Mouse (Mus musculus) ES-Bruce4 (cell line): Measurements from ENCODE around the gene Sepsecs. TPM values are rescaled to one million over a fixed set of nuclear protein-coding genes. Genes with fewer than 3 reads are reported as not detected.

Experiments
- H3K27ac ChIP-seq: 2 replicates; pipeline ENCODE4 v1.5.1; 2012; ENCODE audit warnings: low read length, inconsistent platforms; ENCODE audit not compliant: insufficient read depth
- H3K27me3 ChIP-seq: 2 replicates; pipeline ENCODE4 v1.6.1; 2012; ENCODE audit warnings: mild to moderate bottlenecking, low read length, inconsistent platforms; ENCODE audit not compliant: control insufficient read depth, poor library complexity, insufficient read depth, severe bottlenecking
- H3K36me3 ChIP-seq: 2 replicates; pipeline ENCODE4 v1.6.1; 2012; ENCODE audit warnings: inconsistent platforms, mild to moderate bottlenecking, low read length, moderate library complexity; ENCODE audit not compliant: control insufficient read depth, poor library complexity, insufficient read depth, severe bottlenecking
- H3K4me1 ChIP-seq: one replicate; pipeline ENCODE4 v1.8.1; 2011; ENCODE audit warnings: low read length; ENCODE audit not compliant: control insufficient read depth, insufficient read depth
- H3K4me3 ChIP-seq: 2 replicates; pipeline ENCODE4 v1.5.1; 2011; ENCODE audit warnings: low read depth, mild to moderate bottlenecking, low read length
- H3K9ac ChIP-seq: 2 replicates; pipeline ENCODE4 v1.6.1; 2012; ENCODE audit warnings: low read depth, mild to moderate bottlenecking, inconsistent platforms; ENCODE audit not compliant: poor library complexity, severe bottlenecking
- H3K9me3 ChIP-seq: replicated peaks from 2 replicates; pipeline ENCODE4 v1.6.1; 2012; ENCODE audit warnings: mild to moderate bottlenecking, low read length, inconsistent platforms; ENCODE audit not compliant: control insufficient read depth, poor library complexity, insufficient read depth, severe bottlenecking
- CTCF ChIP-seq: IDR thresholded peaks from one replicate; pipeline ENCODE4 v1.8.1; 2011; ENCODE audit warnings: low read depth, low read length
- EP300 ChIP-seq: IDR thresholded peaks from 2 replicates; pipeline ENCODE4 v1.6.1; 2011; ENCODE audit warnings: low read depth, low read length; ENCODE audit not compliant: insufficient read depth
- POLR2A ChIP-seq: IDR thresholded peaks from one replicate; pipeline ENCODE4 v1.8.1; 2011; ENCODE audit warnings: low read length; ENCODE audit not compliant: insufficient read depth
- polyA plus RNA-seq: library from polyadenylated mRNA; stranded (reverse); fragments of >200 nt; gene quantifications from 2 replicates; pipeline ENCODE4 v1.2.4, GENCODE M21; 2011; ENCODE audit warnings: low read depth; ENCODE audit not compliant: missing spikeins, insufficient read depth, insufficient read length

Sepsecs gene
- polyA plus RNA-seq, 1 experiment: 10.7 TPM

DNA sequence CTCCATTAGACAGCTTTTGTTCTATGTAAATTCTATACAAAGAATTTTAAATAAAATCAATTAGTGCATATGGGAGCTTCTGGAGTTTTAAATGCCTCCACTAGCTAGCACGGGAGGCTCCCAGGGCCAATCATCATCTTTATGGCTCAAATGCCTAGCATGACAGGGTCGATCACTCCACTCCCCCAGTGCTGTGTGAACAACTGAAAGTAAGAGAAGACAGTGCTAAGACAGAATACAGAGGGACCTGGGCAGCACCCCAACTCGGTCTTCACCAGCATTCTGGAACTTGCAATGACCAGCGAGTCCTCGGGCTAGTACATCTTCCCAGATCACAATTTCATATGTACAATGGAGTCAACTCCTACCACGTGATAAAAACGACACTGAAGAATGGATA, 16.9 kb downstream of the Sepsecs start:
- TF ChIP-seq EP300 (no peak), POLR2A (no peak)
- no peak overlapping the region for H3K4me3 ChIP-seq
- no peak overlapping the region for H3K9ac ChIP-seq
- H3K4me1 ChIP-seq: no peaks in the 10 kb centered on the region
- H3K36me3 ChIP-seq: no peaks in the 10 kb centered on the region; the same call in 1 of the 2 replicates
- no peak overlapping the region for H3K27ac ChIP-seq
- H3K27me3 ChIP-seq: no peaks in the 10 kb centered on the region
- no peaks in the 10 kb centered on the region for H3K9me3 ChIP-seq

DNA sequence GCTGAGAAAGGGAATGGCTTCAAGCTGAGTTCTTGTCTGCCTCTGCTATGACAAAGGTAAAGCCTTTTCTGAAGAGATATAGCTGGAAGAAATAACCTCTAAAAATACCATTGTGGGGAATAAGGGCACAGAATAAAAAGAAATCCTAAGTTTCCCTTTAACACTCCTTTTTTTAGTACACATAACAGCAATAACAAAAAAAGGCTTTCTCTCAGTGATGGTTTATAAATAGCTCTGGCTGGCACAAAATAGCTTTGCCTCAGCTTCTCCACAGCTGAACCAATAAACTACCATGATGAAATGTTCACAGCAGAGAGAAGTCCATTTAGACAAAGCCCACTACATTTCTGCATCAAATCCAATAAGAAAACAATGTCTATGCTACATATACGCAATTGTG, 17.4 kb downstream of the Sepsecs start:
- Histone ChIP-seq H3K36me3 (no peaks in the 10 kb centered on the region; the same call in 1 of the 2 replicates), H3K9me3 (no peaks in the 10 kb centered on the region)
- TF ChIP-seq POLR2A: no peak

DNA sequence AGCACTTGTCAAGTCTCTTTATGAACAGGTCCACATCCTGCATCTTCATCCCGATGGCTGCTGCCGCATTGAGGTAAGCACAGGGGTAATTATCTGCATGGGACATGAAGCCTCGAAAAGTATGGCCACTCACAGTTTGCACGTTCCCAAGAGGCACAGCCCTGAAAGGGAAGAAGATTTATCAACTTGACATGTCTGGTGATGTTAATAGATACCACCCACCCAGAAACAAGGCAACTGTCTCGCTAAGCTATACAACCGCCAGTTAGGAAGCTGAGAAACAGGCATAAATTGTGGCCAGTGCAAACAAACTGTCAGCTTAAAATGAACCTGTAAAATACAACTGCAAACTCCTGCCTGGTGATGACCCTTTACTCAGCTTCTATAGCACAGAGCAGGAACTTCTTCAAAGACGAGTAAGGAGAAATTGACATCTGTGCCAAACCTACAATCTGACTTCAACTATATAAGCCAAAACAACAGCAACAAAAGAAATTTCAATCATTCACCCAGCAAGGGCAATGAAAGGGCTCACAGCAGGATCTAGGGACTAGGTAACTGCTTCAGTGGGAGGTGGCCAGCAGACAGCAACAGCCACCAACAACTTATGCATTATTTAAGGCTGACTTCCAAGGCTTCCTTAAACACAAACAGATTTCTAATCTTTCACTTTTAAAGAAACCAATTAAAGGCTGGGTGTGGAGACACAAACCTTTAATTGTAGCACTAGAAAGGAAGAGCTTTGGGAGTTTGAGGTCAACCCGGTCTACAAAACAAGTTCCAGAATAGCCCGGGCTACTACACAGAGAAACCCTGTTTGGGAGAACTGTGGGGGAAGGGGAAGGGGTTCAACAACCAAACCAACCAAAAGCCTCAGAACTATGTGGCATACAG, 25.3 kb downstream of the Sepsecs start:
- no peaks in the 10 kb centered on the region; the same call in 1 of the 2 replicates for H3K9me3 ChIP-seq
- H3K27me3 ChIP-seq: no peaks in the 10 kb centered on the region
- no peak overlapping the region for H3K27ac ChIP-seq
- H3K4me1 ChIP-seq: no peaks in the 10 kb centered on the region
- H3K9ac ChIP-seq: no peak overlapping the region
- H3K4me3 ChIP-seq: no peak overlapping the region
- H3K36me3 ChIP-seq: peaks cover 7% of the 10 kb centered on the region; the same call in 1 of the 2 replicates
- TF ChIP-seq POLR2A (no peak), EP300 (no peak), CTCF (no peak)

More for the DNA sequence above, 17.4 kb downstream of the Sepsecs start:
- no peak overlapping the region for H3K9ac ChIP-seq
- H3K4me3 ChIP-seq: no peak overlapping the region
- no peaks in the 10 kb centered on the region for H3K4me1 ChIP-seq
- no peak overlapping the region for H3K27ac ChIP-seq
- H3K27me3 ChIP-seq: no peaks in the 10 kb centered on the region

DNA sequence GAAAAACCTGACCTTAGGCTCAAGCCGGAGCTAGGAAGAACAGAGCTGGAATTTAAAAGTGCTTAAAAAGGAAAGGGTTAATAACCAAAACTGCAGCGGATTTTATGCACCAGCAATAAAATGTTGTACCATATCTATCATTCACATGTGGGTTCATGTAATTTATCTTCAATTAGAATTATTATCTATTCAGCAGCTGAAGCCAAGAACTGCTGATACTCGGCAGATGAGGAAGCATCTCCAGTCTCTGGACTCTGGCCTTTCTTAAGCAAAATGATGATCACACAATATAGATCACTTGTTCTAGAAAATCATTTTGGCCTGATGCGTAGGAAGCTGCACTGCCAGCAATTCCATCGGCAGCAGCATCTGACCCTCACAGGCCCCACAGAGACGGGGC, 27.8 kb downstream of the Sepsecs start:
- Histone ChIP-seq H3K36me3 (peaks cover 7% of the 10 kb centered on the region; the same call in 1 of the 2 replicates), H3K27me3 (no peaks in the 10 kb centered on the region), H3K4me3 (no peak overlapping the region), H3K9me3 (no peaks in the 10 kb centered on the region; the same call in 1 of the 2 replicates), H3K27ac (no peak overlapping the region), H3K4me1 (no peaks in the 10 kb centered on the region), H3K9ac (no peak overlapping the region)
- TF ChIP-seq CTCF: no peak
- no peak for TF ChIP-seq POLR2A
- no peak for TF ChIP-seq EP300

DNA sequence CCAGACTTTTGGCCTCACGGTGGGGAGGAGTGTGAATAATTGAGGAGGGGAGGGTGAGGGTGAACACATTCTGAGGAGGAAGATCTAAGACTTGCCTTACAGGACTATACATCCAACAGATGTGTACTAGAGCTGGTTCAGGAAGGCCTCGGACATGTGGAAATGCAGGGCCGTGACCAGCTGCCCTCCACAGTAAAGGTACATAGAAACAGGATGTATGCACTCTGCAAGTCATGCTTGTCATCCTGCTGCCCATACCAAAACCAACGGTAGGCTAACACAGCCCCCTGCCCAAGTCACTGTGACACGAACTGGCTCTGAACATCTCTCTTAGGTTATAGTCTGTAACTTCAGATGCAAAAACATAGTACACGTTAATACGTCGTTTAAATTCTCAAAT, 30.6 kb downstream of the Sepsecs start:
- H3K27me3 ChIP-seq: no peaks in the 10 kb centered on the region
- no peak overlapping the region for H3K27ac ChIP-seq
- H3K9me3 ChIP-seq: no peaks in the 10 kb centered on the region
- no peak for TF ChIP-seq POLR2A
- TF ChIP-seq EP300: no peak
- TF ChIP-seq CTCF: no peak
- no peaks in the 10 kb centered on the region for H3K36me3 ChIP-seq
- H3K4me1 ChIP-seq: no peaks in the 10 kb centered on the region
- H3K9ac ChIP-seq: no peak overlapping the region
- H3K4me3 ChIP-seq: no peak overlapping the region

DNA sequence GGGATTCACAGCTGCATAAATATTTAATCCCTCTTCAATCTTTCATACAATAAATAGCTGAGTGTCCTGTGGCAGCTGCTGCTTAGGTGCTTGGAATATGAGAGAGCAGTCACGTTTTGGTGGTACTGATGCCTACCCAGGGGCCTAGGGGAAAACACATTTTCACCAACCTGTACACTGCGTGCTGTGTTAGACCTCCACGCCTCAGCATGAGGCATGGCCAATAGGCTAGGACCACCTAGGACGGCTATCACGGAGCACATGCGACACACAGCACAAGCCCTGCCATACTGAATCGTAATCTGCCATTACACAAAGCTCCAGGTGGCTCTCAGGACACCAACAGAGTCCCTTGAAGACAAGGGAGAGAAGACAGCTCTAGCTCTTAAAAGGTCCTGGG, 31.5 kb downstream of the Sepsecs start:
- H3K27ac ChIP-seq: no peak overlapping the region
- TF ChIP-seq CTCF (no peak), EP300 (no peak), POLR2A (no peak)
- H3K36me3 ChIP-seq: no peaks in the 10 kb centered on the region
- H3K4me1 ChIP-seq: no peaks in the 10 kb centered on the region
- H3K4me3 ChIP-seq: no peak overlapping the region
- H3K9me3 ChIP-seq: no peaks in the 10 kb centered on the region
- no peaks in the 10 kb centered on the region for H3K27me3 ChIP-seq
- no peak overlapping the region for H3K9ac ChIP-seq
